31 mouse cellular contexts compared by ENCODE assay signal in the genomic region with DNA sequence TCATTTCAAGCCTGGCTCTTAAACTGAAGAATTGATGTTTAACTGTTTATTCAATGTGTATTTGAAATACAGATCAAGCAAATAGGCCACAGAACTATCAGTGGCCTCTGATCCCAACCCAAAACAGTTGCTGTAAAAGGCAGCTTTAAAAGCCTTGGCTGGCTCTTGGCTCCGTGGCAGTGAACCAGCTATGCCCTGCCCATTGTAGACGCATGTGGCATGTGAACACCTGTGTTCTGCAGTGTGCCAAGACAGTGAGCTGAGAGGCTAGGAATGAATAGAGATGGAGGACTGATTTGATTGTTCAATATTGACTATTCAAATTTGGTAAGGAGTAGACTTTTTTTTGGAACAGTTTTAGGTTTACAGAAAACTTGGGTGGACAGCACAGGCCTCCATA. TPM values are rescaled to one million over a fixed set of nuclear protein-coding genes. Genes with fewer than 3 reads are reported as not detected.
DNase-seq lines count a peak whose midpoint lies in the region; ATAC-seq and TF ChIP-seq lines count a peak whose summit lies in the region.
"Had no signal": no experiment of that assay in that cellular context is flagged by ENCODE, and none has a peak within 500 bp of the region (broad histone marks: within the 10 kb centered on the region; RNA-seq: fewer than 3 reads in every experiment).

No protein-coding gene starts in this region.

- H3K79me2 ChIP-seq in liver, adult 2 months (ENCODE audit: control insufficient read depth, insufficient read depth, low read length), result no peaks in the 10 kb centered on the region

- H3K9ac ChIP-seq in liver, adult 2 months (ENCODE audit: low read depth, low read length), result no peak overlapping the region
- no peak overlapping the region for H3K9ac ChIP-seq in liver, embryonic 12.5 days
- H3K9ac ChIP-seq in midbrain, embryonic 14.5 days (replicated peaks; ENCODE audit: low read length), result no peak overlapping the region
- H3K9ac ChIP-seq: heart, embryonic 13.5 days; hindbrain, embryonic 12.5 days; limb, embryonic 12.5 days; liver, embryonic 13.5 days; neural tube, embryonic 13.5 days had no signal

- WGBS in liver, adult 2 months, result 22% methylated on average over 2 of the region's 2 CpGs
- WGBS in liver, embryonic 12.5 days (ENCODE audit: insufficient replicate concordance), result 61% methylated on average over 2 of the region's 2 CpGs
- WGBS in cerebellum, adult 2 months, result 19% methylated on average over 2 of the region's 2 CpGs
- WGBS in midbrain, embryonic 14.5 days, result 85% methylated on average over 2 of the region's 2 CpGs

- no peak for TF ChIP-seq POLR2A in liver, adult 2 months (IDR thresholded peaks at IDR 0.05; ENCODE audit: extremely low read depth, insufficient read depth, low read length)
- no peak for TF ChIP-seq POLR2A in cerebellum, adult 2 months (IDR thresholded peaks at IDR 0.05; ENCODE audit: borderline replicate concordance, insufficient read depth, low read length)

- peak; percentile 61 for DNase-seq in liver, adult 2 months (ENCODE audit: extremely low read depth, low read depth, low spot score)
- DNase-seq in brain, adult 2 months (ENCODE audit: low read depth, low spot score), result peak; percentile 80
- peak; percentile 71 to 83 for DNase-seq in cerebellum, adult 2 months
- DNase-seq in cerebellum, postnatal 25 days, result peak; percentile 72 to 82
- no peak for DNase-seq in embryo, embryonic 10 days (ENCODE audit: low spot score)
- no peak for DNase-seq in midbrain, embryonic 14.5 days
- DNase-seq in left cerebral cortex, postnatal 10 days (ENCODE audit: extremely low spot score in 1 of 2, low spot score in 2 of 2), result no peak
- DNase-seq: adrenal gland, postnatal 25 days; gastrocnemius, postnatal 14 days; heart, adult 11 months; heart, postnatal 14 days; kidney, adult 18-20 months; liver, embryonic 13.5 days; retina, postnatal 1 day; right cerebral cortex, postnatal 25 days; spleen, adult 18-20 months; thymus, postnatal 14 days had no signal

- H3K4me3 ChIP-seq in liver, adult 2 months (ENCODE audit: insufficient read depth, low read depth, low read length), result no peak overlapping the region
- no peak overlapping the region for H3K4me3 ChIP-seq in liver, embryonic 12.5 days
- no peak overlapping the region for H3K4me3 ChIP-seq in cerebellum, adult 2 months (replicated peaks; ENCODE audit: insufficient read depth, low read depth, low read length)
- H3K4me3 ChIP-seq in midbrain, embryonic 14.5 days (replicated peaks; ENCODE audit: low read depth, low read length), result no peak overlapping the region
- H3K4me3 ChIP-seq: forebrain, embryonic 10.5 days; heart, embryonic 13.5 days; hindbrain, embryonic 12.5 days; left cerebral cortex, adult 2 months; limb, embryonic 12.5 days; liver, embryonic 13.5 days; myocyte; neural tube, embryonic 13.5 days had no signal

- no peaks in the 10 kb centered on the region for H3K36me3 ChIP-seq in liver, adult 2 months (ENCODE audit: control insufficient read depth, insufficient read depth, low read length)
- no peaks in the 10 kb centered on the region for H3K36me3 ChIP-seq in liver, embryonic 12.5 days
- H3K36me3 ChIP-seq in midbrain, embryonic 14.5 days (ENCODE audit: control insufficient read depth, insufficient read depth, low read length), result peaks cover 7% of the 10 kb centered on the region; the same call in 1 of the 2 replicates
- H3K36me3 ChIP-seq: heart, embryonic 13.5 days; liver, embryonic 13.5 days; neural tube, embryonic 13.5 days had no signal

- intact Hi-C loops in left cerebral cortex, postnatal 10 days (cut with DNase I), result no loop called here

- no peaks in the 10 kb centered on the region for H3K27me3 ChIP-seq in liver, adult 2 months (ENCODE audit: control insufficient read depth, insufficient read depth, low read length)
- H3K27me3 ChIP-seq in liver, embryonic 12.5 days (replicated peaks), result peaks cover 7% of the 10 kb centered on the region; the same call in 1 of the 2 replicates
- H3K27me3 ChIP-seq in cerebellum, adult 2 months (ENCODE audit: control insufficient read depth, insufficient read depth, low read length), result no peaks in the 10 kb centered on the region
- no peaks in the 10 kb centered on the region for H3K27me3 ChIP-seq in midbrain, embryonic 14.5 days (ENCODE audit: control insufficient read depth, insufficient read depth, low read length)
- H3K27me3 ChIP-seq: hindbrain, embryonic 12.5 days; limb, embryonic 12.5 days; neural tube, embryonic 13.5 days had no signal

- TF ChIP-seq CTCF in liver, adult 2 months (IDR thresholded peaks at IDR 0.05; ENCODE audit: low read depth, low read length), result no peak
- no peak for TF ChIP-seq CTCF in cerebellum, adult 2 months (IDR thresholded peaks at IDR 0.05; ENCODE audit: borderline replicate concordance, insufficient read depth, low read depth, low read length)

- no peak overlapping the region for H3K27ac ChIP-seq in liver, adult 2 months (replicated peaks; ENCODE audit: insufficient read depth, low read depth, low read length)
- no peak overlapping the region for H3K27ac ChIP-seq in liver, embryonic 12.5 days
- H3K27ac ChIP-seq in cerebellum, adult 2 months (ENCODE audit: insufficient read depth, low read length), result no peak overlapping the region
- no peak overlapping the region for H3K27ac ChIP-seq in midbrain, embryonic 14.5 days (replicated peaks; ENCODE audit: low read depth, low read length)
- H3K27ac ChIP-seq: forebrain, embryonic 10.5 days; heart, embryonic 13.5 days; hindbrain, embryonic 12.5 days; kidney, postnatal 0 days; left cerebral cortex, adult 2 months; limb, embryonic 12.5 days; liver, embryonic 13.5 days; macrophage; neural tube, embryonic 13.5 days had no signal

- peaks cover 3% of the 10 kb centered on the region; the same call in 1 of the 2 replicates for H3K4me1 ChIP-seq in liver, adult 2 months (ENCODE audit: control insufficient read depth, insufficient read depth, low read length)
- no peaks in the 10 kb centered on the region for H3K4me1 ChIP-seq in liver, embryonic 12.5 days
- peaks cover 49% of the 10 kb centered on the region for H3K4me1 ChIP-seq in cerebellum, adult 2 months (ENCODE audit: control insufficient read depth, insufficient read depth, low read length)
- H3K4me1 ChIP-seq in midbrain, embryonic 14.5 days (ENCODE audit: control insufficient read depth, insufficient read depth, low read length), result peaks cover 31% of the 10 kb centered on the region
- H3K4me1 ChIP-seq: liver, embryonic 13.5 days had no signal

- H3K9me3 ChIP-seq in liver, embryonic 12.5 days (replicated peaks), result no peaks in the 10 kb centered on the region
- no peaks in the 10 kb centered on the region for H3K9me3 ChIP-seq in midbrain, embryonic 14.5 days (ENCODE audit: control insufficient read depth, low read length)
- H3K9me3 ChIP-seq: forebrain, embryonic 10.5 days; heart, embryonic 13.5 days; hindbrain, embryonic 12.5 days; limb, embryonic 12.5 days; liver, embryonic 13.5 days; neural tube, embryonic 13.5 days had no signal

- ATAC-seq in liver, embryonic 12.5 days, result no peak
- no peak for ATAC-seq in midbrain, embryonic 14.5 days (ENCODE audit: low FRiP score, low TSS enrichment)
- ATAC-seq: forebrain, embryonic 16.5 days; midbrain, embryonic 16.5 days had no signal

- H3K4me2 ChIP-seq in liver, embryonic 12.5 days, result no peak overlapping the region
- H3K4me2 ChIP-seq in midbrain, embryonic 14.5 days (ENCODE audit: low read length), result no peak overlapping the region
- H3K4me2 ChIP-seq: heart, embryonic 13.5 days; hindbrain, embryonic 12.5 days; limb, embryonic 12.5 days; liver, embryonic 13.5 days; neural tube, embryonic 13.5 days had no signal

RNA-seq across cellular contexts. Expression of a gene that starts 6.9 kb away (rescaled TPM):
- total RNA-seq in liver, adult 2 months (2014; rRNA removed), result 0.46 and 1.1 TPM in 2 replicates
- polyA plus RNA-seq in liver, adult 2 months (2012; rRNA removed), result 0.56 and 0.72 TPM in 2 replicates
- polyA plus RNA-seq in liver, embryonic 12.5 days (2016; fragmentation: Nextera tagmentation; extraction: Ambion mirVana), result 5.0 and 5.2 TPM in 2 replicates
- polyA plus RNA-seq in cerebellum, adult 2 months (2012; rRNA removed), result 104 and 107 TPM in 2 replicates
- 348 and 508 TPM in 2 replicates for polyA plus RNA-seq in midbrain, embryonic 14.5 days (2014; fragmentation: Nextera tagmentation; extraction: Ambion mirVana)
- 100 to 1,000 TPM; 284 to 286 TPM for total RNA-seq in left cerebral cortex, postnatal 10 days (2021)
- polyA plus RNA-seq: macrophage had no signal

RNA-seq across cellular contexts. Expression of a gene that starts 22.6 kb away (rescaled TPM):
- total RNA-seq in liver, adult 2 months (2014; rRNA removed), result 0.20 TPM in 1 of 2 replicates, not detected in the other
- 0.29 and 0.44 TPM in 2 replicates for polyA plus RNA-seq in liver, adult 2 months (2012; rRNA removed)
- polyA plus RNA-seq in liver, embryonic 12.5 days (2016; fragmentation: Nextera tagmentation; extraction: Ambion mirVana), result 1.2 and 1.5 TPM in 2 replicates
- polyA plus RNA-seq in cerebellum, adult 2 months (2012; rRNA removed), result 2.1 and 3.1 TPM in 2 replicates
- polyA plus RNA-seq in midbrain, embryonic 14.5 days (2014; fragmentation: Nextera tagmentation; extraction: Ambion mirVana), result 8.0 and 14.1 TPM in 2 replicates
- 1 to 10 TPM; 7.2 to 8.1 TPM for total RNA-seq in left cerebral cortex, postnatal 10 days (2021)

RNA-seq across cellular contexts. Expression of a gene that starts 49.5 kb away (rescaled TPM):
- total RNA-seq in liver, adult 2 months (2014; rRNA removed), result 0.07 and 0.09 TPM in 2 replicates
- 0.13 TPM in 1 of 2 replicates, not detected in the other for polyA plus RNA-seq in liver, adult 2 months (2012; rRNA removed)
- not detected in 2 replicates for polyA plus RNA-seq in liver, embryonic 12.5 days (2016; fragmentation: Nextera tagmentation; extraction: Ambion mirVana)
- 23.4 and 27.0 TPM in 2 replicates for polyA plus RNA-seq in cerebellum, adult 2 months (2012; rRNA removed)
- polyA plus RNA-seq in midbrain, embryonic 14.5 days (2014; fragmentation: Nextera tagmentation; extraction: Ambion mirVana), result 12.4 and 14.8 TPM in 2 replicates
- total RNA-seq in left cerebral cortex, postnatal 10 days (2021), result 10 to 100 TPM; 35.7 to 38.0 TPM
- total RNA-seq: heart, postnatal 14 days had no signal
- polyA plus RNA-seq: liver, embryonic 13.5 days; myocyte had no signal

RNA-seq across cellular contexts. Expression of a gene that starts 58.0 kb away (rescaled TPM):
- not detected in 2 replicates for total RNA-seq in liver, adult 2 months (2014; rRNA removed)
- not detected in 2 replicates for polyA plus RNA-seq in liver, adult 2 months (2012; rRNA removed)
- not detected in 2 replicates for polyA plus RNA-seq in liver, embryonic 12.5 days (2016; fragmentation: Nextera tagmentation; extraction: Ambion mirVana)
- polyA plus RNA-seq in cerebellum, adult 2 months (2012; rRNA removed), result not detected in 2 replicates
- polyA plus RNA-seq in midbrain, embryonic 14.5 days (2014; fragmentation: Nextera tagmentation; extraction: Ambion mirVana), result 0.07 TPM in 1 of 2 replicates, not detected in the other
- not detected for total RNA-seq in left cerebral cortex, postnatal 10 days (2021)
- total RNA-seq: layer of hippocampus, postnatal 10 days; left cerebral cortex, adult 2 months had no signal
- polyA plus RNA-seq: cortical plate, adult 2 months; forebrain, embryonic 10.5 days; forebrain, embryonic 16.5 days; heart, embryonic 13.5 days; liver, embryonic 13.5 days; macrophage; midbrain, embryonic 16.5 days; myocyte; neural tube, embryonic 13.5 days had no signal

Comparison
In these comparisons a context has a peak if more than half of its experiments do, and no peak if none do; other contexts are left out.
1. DNase-seq: peak in liver, adult 2 months (single experiment), brain, adult 2 months (single experiment), cerebellum, adult 2 months (2 of 2) and cerebellum, postnatal 25 days (2 of 2); none in embryo, embryonic 10 days (single experiment), midbrain, embryonic 14.5 days (single experiment) and left cerebral cortex, postnatal 10 days (0 of 2).
2. RNA of a gene that starts 6.9 kb away (polyA plus RNA-seq): 348 to 508 TPM in midbrain, embryonic 14.5 days and 104 to 107 TPM in cerebellum, adult 2 months; 5.0 to 5.2 TPM in liver, embryonic 12.5 days and 0.56 to 0.72 TPM in liver, adult 2 months; every median in the first group is over 10 times any median in the second.
3. RNA of a gene that starts 49.5 kb away (polyA plus RNA-seq): 23.4 to 27.0 TPM in cerebellum, adult 2 months and 12.4 to 14.8 TPM in midbrain, embryonic 14.5 days; 0.13 TPM in liver, adult 2 months and not detected in liver, embryonic 12.5 days; every median in the first group is over 10 times any median in the second.